Mouse (Mus musculus): ENCODE measurements around the gene D17Wsu92e. TPM values are rescaled to one million over a fixed set of nuclear protein-coding genes. Genes with fewer than 3 reads are reported as not detected.
A peak's percentile ranks its signal among the peaks of the same experiment; 100 is the strongest.

Gene D17Wsu92e
- total RNA-seq, 2 experiments from 2014 or later: 76.7 to 78.6 TPM

- no peak for DNase-seq
Observed at GRCm38 (mm10) chr17:27823142-27823905, 2.9 kb upstream of the D17Wsu92e start.

DNA sequence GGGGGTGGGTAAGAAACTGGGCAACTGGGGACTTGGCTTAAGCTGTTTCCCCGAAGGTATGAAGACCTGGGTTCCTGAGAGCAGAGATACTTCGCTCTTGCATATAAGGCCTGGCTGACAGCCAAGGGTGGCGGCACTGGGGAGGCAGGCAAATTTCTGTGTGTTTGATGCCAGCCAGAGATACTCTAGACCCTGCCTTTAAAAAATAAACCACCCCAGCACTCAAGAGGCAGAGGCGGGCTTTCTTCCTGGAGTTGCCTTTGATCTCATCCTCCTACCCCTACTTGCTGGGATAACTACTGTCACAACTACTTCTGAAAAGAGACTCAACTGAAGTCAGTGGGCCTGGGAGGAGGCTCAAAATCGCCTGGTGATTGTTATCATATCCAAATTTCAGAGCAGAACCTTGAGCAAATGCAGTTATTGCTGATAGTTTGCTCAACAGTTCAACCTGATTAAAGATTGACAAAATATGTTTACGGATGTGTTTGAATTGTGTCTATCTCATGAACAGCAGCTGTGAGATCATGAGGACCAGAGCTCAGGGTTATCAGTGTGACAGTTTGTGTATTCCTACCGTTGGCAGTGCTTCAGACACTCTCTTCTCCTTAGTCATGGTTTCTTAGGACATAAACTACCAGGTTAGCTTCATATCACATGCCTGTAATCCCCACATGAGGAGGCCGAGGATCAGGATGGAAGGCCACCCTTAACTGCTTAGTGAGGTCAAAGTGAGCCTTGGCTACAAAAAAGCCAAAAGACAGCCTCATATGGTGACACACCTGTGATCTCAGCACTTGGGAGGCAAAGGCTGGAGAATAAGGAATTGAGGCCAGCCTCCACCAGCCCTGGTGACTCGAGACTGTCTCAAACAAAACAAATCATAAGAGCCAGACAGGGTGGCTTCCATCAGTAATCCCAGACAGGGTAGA is 1.2 kb upstream of the D17Wsu92e start:
- DNase-seq: peak; percentile 33

- DNase-seq: peak; percentile 66
Observed at GRCm38 (mm10) chr17:27819971-27820567, 379 bp downstream of the D17Wsu92e start.

DNA sequence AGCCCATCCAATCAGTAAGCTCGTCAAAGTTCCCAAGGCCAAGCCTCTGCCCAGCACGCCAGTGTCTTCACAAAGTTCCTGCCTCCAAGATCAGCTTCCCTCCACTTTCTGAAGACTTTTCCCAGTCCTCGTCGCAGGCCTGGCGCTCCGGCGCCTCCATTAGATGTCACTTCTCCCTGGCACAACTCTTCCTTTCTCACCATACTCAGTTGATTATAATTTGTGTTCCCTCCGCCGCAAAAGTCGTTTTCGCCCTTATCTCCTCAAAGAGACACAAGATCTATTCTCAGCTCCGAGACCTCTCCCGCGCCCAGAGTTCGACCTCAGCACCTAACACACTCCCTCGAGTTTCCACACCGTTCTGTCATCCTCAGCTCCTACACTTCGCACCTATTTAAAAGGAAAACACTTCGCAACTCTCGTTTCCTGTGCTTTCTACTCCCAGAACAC is 902 bp downstream of the D17Wsu92e start:
- DNase-seq: peak; percentile 22

DNA sequence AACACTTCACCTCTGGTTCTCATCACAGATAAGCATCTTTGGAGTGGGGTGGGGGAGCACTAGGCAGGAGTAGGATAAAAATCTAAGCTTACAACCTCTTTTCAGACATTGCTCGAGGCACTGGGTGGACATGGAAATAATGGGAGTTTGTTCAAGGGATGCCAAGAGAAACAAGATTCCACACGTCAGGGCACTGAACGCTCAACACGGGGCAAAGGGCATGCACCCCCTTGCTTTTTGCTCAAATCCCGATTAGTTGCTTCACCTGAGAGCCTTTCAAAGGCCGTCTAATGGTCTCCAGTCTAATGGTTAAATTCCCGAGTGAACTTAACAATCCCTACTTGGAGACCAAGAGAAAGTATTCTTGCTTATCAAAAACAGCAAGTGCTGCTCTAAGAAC is 1.4 kb downstream of the D17Wsu92e start:
- no peak for DNase-seq

DNA sequence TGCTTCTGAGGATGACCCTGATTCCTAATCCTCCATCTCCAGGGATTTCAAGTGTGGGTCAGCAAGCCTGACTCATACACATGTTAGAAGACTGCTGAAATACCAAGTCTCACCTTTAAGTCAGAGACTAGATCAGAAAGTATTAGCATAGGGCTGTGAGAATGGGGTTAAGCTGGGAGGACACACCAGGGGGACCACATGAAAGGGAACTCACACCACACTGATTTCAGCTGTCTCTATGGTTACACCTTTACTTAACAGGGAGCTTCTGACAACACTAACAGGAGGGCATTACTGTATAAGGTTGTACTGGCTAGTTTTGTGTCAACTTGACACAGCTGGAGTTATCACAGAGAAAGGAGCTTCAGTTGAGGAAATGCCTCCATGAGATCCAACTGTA is 5.8 kb downstream of the D17Wsu92e start:
- no peak for DNase-seq

DNA sequence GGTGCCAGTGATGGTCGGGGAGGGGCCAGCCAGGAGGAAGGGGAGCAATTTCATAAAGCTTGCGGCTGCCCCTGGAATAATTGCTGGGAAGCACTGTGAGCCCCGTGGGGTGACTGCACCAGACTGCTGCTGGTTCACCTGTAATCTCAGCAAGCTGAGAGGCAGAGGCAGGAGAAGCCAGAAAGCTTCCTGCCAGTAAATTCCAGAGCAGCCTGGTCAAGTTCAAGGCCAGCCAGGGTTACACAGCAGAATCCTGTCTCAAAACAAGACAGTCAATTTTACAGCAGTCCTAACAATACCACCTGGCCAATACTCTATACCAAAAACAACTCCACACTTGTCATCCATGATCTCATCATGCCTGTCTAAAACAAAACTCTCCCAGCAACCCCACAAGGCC is 8.5 kb downstream of the D17Wsu92e start:
- DNase-seq: no peak

DNA sequence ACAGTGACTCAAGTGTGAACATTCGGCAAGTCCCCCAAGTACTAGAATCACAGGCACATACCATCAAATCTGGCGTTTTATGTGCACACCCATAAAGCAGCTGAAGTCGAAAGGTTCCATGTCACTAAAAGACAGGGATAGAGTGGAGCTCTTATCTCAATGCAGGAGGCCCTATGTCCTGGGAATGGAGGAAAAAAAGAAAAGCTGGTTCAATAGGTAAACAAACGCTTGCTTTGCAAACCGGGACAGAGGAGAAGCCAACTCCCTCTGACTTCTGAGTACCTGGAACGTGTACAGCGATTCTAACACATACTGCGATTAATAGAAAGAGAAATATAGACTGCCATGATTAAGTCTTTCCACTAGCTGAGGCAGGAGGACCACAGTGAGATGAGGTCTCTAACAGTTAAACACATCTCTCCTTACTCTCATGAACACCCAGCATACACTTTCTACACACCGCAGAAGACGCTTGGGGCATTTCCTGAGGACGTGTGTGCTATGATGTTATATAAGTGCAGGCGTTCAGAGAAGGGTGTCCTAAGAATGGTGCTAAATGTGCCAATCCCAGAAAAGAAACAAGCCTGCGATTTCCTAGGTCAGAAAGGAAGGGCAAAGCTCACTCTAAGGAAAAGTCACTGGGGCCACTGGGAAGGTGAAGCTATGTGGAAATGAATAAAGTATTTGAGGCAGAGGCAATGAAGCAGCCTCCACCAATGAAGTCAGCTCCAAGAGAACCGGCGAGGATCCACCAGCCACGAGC is 9.7 kb downstream of the D17Wsu92e start:
- DNase-seq: no peak

DNA sequence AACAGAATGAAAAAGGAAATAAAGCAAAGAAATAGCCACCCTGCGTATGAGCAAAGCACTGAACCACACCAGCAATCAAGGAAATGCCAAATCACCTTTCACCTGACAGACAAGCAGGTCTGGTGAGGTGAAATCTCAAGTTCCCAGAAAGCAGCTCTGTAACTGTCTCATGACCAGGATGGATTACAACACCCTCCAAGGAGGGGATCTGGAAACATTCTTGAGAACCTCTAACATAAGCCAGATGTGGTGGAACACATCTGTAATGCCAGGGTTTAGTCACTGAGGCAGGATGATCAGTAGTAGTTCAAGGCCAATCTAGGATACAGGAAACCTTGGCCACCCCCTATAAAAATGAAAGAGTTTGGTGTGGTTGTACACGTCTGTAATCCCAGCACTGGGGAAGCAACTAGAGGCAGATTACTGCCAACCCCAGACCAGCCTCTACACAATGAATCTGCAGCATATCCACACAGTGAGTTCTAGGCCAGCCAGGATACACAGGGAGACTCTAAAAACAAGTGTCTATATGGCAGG is 12.8 kb downstream of the D17Wsu92e start:
- DNase-seq: no peak

DNA sequence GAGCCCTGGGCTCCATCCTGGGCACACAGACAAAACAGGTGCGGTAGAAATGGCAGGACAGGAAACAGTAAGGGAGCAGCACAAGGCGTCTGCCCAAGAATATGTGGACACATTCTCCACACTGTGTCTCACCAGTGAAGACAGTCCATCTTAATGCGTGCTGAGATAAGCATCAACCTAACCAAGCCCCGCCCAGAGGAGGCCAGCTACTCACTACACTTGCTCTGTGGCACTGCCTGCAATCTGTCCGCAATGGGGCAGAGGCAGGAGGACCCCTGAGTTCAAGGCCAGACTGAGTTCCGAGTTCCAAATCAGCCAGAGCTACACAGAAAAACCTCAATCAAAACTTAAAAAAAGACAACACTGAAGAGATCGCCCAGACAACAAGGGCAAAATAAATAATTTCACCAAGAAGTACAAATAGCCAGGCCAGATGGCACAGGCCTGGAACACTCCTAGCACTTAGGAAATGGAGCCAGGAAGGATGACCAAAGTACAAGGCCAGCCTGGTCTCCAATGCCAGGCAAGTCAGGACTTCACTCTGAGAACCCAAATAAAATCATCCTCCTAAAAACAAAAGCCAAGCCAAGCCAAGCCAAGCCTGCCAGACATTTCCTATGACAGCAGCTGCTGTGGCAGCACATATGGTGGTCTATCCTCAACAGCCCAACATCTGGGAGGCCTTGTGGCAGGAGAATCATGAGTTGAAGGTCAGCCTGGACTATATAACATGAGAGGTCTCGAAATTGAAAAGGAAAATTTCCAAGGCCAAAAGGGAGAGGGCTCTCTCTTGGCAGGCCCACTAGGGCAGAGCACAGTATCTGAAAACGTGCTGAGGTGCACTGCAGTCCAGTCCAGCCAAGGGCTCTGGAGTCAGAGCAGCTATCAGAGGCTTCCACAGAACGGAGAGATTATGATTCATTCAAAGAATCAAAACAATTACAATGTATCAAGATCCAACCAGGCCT is 15.4 kb downstream of the D17Wsu92e start:
- no peak for DNase-seq

- DNase-seq: no peak
Observed at GRCm38 (mm10) chr17:27804156-27804690, 16.2 kb downstream of the D17Wsu92e start.

DNA sequence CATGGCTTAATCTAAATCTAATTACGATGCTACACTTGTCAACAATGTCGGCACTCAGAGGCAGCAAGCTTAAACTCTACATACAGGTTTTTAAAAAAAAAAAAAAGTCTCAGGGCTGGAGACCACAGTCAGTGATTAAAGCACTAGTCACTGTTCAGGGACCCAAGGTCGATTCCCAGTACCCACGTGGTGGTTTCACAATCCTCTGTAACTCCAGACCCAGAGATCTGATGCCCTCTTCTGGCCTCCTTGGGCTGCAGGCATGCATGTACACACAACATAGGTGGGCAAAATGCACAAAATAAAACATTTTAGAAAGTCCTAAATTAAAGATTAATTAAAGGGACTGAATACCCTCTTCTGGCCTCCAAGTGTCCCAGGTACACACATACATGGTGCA is 16.7 kb downstream of the D17Wsu92e start:
- DNase-seq: no peak

GRCm38 (mm10) chr17:27800710-27801648 is 19.5 kb downstream of the D17Wsu92e start:
- no peak for DNase-seq

DNA sequence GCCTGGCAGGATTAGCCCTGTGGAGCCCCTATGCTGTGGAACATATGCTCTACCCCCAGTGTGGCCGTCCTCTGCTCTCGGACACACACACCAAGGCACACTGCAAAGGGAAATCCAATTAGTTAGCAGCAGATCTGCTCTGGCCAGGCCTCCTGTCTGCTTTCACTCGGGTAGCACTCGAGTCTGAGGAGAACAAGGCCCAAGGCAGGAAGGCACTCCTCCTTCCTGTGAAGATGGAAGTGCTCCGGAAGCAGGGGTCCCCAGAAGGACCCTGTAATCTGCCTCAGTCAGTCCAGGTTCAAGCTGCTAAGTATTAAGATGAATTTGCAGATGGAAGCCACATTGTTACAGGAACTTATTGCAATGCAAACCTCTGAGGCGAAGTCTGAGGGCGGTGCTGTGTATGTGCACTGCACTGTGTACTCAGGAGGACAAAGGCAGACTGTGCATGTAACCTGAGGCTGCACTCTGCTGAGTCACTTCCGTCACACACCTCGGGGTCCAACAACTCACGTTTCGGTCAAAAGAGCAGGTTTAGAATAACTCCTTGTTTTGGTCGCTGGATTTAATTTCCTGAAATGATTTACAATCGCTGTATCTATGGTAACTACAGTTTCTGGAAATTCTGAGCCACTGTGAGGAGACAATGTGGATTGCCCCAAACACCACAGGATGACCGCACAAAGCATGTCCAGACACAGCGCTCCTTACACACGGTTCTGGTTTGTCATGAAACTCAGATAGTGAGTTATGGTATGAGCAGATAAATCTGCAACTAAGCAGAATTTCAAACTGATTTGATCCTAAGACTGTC is 20.5 kb downstream of the D17Wsu92e start:
- DNase-seq: no peak

DNA sequence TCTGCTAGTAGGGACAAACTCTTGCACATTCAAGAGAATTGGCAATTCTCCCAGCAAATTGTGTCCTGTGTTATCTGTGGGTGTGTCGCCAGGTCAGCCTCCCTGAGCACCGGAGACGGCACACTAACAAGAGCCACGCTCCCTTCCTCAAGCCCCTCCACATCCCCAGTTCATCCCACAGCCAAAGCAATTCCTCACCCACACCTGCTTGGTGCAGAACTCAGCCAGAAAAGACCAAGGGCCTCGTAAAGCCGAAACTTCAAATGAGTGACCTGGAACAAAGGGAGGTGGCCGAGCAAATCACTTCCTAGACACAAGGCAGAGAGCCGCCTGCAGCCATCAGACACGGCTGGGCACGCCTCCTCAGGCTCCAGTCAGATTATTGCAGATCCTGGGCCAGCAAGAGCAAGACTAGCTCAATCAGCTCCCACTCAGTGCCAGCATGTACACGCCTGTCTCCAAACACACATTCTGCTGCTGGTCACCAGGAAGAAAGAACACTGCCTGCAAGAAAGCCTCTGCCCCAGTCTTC is 23.0 kb downstream of the D17Wsu92e start:
- DNase-seq: peak; percentile 26

DNA sequence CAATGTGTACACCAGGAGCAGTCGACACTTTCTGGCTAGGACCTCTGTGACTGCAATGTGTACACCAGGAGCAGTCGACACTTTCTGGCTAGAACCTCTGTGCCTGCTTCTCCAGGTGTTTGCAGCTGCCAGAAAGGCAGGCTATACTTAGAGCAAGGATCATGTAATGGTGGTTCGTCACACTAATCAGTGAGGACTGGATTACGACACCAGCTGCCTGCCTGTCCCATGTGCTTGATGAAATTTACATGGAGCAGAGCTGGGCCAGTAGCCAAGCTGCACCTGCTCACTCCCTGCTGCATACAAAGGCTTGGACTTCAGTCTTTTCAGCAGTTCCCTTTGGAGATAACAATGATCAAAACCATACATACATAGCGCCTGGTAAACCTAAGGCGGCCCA is 23.7 kb downstream of the D17Wsu92e start:
- DNase-seq: peak; percentile 36

DNA sequence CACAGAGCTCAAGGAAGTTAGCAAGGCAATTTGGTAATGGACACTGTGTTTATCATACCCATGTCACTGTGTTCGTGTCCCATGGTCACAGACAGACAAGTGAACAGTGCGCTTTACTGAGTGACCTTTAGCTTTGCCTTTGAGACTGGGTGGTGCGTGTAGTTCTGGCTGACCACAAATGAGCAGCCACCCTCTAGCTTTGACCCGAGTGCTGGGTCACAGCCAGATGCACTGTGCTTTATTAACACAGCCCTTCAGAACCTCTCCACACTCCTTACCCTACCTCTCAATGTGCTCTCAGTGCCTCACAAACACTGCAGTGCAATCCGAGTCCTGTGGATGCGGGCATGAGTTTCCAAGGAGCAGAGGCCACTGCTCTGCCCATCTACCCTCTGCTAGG is 27.3 kb downstream of the D17Wsu92e start:
- no peak for DNase-seq

GRCm38 (mm10) chr17:27792516-27792915 is 27.9 kb downstream of the D17Wsu92e start:
- DNase-seq: no peak

All from gastrocnemius, postnatal 10 days (tissue).